Mouse (Mus musculus): ENCODE data around the gene Kremen2. TPM values are rescaled to one million over a fixed set of nuclear protein-coding genes. Genes with fewer than 3 reads are reported as not detected.
A peak's percentile ranks its signal among the peaks of the same experiment; 100 is the strongest.
"Not testable (repeated sequence)": the region's sequence is repeated elsewhere in the genome, so short reads cannot be mapped to it uniquely, and the experiment has no call there.

Kremen2 gene
- polyA plus RNA-seq, 1 experiment, result 0.65 TPM

GRCm38 (mm10) chr17:23774090-23774489 is 28.5 kb upstream of the Kremen2 start:
- Histone ChIP-seq H3K36me3 (ENCODE audit: control insufficient read depth, insufficient read depth, low read length) (no peaks in the 10 kb centered on the region), H3K27ac (ENCODE audit: insufficient read depth, low read length) (no peak overlapping the region), H3K4me1 (ENCODE audit: control insufficient read depth, insufficient read depth, insufficient read length) (peaks cover 4% of the 10 kb centered on the region; the same call in 1 of the 2 replicates), H3K27me3 (ENCODE audit: control insufficient read depth, insufficient read depth, low read length) (no peaks in the 10 kb centered on the region), H3K4me3 (ENCODE audit: extremely low read depth, insufficient read depth, insufficient read length) (no peak overlapping the region)
- DNase-seq (ENCODE audit: low read depth in 1 of 2, low spot score in 2 of 2), result peak; percentile 75 to 86
- 3% methylated on average over 12 of the region's 12 CpGs for WGBS
- TF ChIP-seq CTCF (IDR thresholded peaks at IDR 0.05; ENCODE audit: extremely low read depth, insufficient read depth, insufficient read length, insufficient replicate concordance) (peak; percentile 93), POLR2A (IDR thresholded peaks at IDR 0.05; ENCODE audit: low read depth, low read length) (no peak)

GRCm38 (mm10) chr17:23773676-23774075 is 28.0 kb upstream of the Kremen2 start:
- Histone ChIP-seq H3K27me3 (ENCODE audit: control insufficient read depth, insufficient read depth, low read length) (no peaks in the 10 kb centered on the region), H3K4me1 (ENCODE audit: control insufficient read depth, insufficient read depth, insufficient read length) (peaks cover 4% of the 10 kb centered on the region; the same call in 1 of the 2 replicates), H3K4me3 (ENCODE audit: extremely low read depth, insufficient read depth, insufficient read length) (no peak overlapping the region), H3K36me3 (ENCODE audit: control insufficient read depth, insufficient read depth, low read length) (no peaks in the 10 kb centered on the region), H3K27ac (ENCODE audit: insufficient read depth, low read length) (no peak overlapping the region)
- WGBS, result 72% methylated on average over 6 of the region's 6 CpGs
- TF ChIP-seq CTCF (IDR thresholded peaks at IDR 0.05; ENCODE audit: extremely low read depth, insufficient read depth, insufficient read length, insufficient replicate concordance) (no peak), POLR2A (IDR thresholded peaks at IDR 0.05; ENCODE audit: low read depth, low read length) (no peak)
- DNase-seq (ENCODE audit: low read depth in 1 of 2, low spot score in 2 of 2), result no peak

DNA sequence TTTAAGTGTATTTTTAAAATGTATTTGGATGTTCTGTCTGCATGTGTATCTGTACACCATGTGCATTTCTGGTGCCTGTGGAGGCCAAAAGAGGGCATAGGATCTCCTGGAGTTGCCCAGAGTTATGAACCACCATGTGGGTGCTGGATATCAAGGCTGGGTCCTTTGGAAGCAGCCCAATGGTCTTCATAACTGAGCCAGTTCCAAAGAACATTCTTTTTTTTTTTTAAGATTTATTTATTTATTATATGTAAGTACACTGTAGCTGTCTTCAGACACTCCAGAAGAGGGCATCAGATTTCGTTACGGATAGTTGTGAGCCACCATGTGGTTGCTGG is 26.6 kb upstream of the Kremen2 start:
- WGBS, result 76% methylated on average over 2 of the region's 2 CpGs
- DNase-seq (ENCODE audit: low read depth in 1 of 2, low spot score in 2 of 2); H3K4me3 ChIP-seq (ENCODE audit: extremely low read depth, insufficient read depth, insufficient read length); H3K27me3 ChIP-seq (ENCODE audit: control insufficient read depth, insufficient read depth, low read length); H3K36me3 ChIP-seq (ENCODE audit: control insufficient read depth, insufficient read depth, low read length); H3K4me1 ChIP-seq (ENCODE audit: control insufficient read depth, insufficient read depth, insufficient read length); H3K27ac ChIP-seq (ENCODE audit: insufficient read depth, low read length): not testable (repeated sequence)

- H3K36me3 ChIP-seq (ENCODE audit: control insufficient read depth, insufficient read depth, low read length), result no peaks in the 10 kb centered on the region
- peak within 1 kb of the TSS; percentile 15; the same call in 1 of the 2 replicates for H3K27ac ChIP-seq (ENCODE audit: insufficient read depth, low read length)
- H3K4me3 ChIP-seq (ENCODE audit: extremely low read depth, insufficient read depth, insufficient read length), result peak within 1 kb of the TSS; percentile 75
- H3K27me3 ChIP-seq (ENCODE audit: control insufficient read depth, insufficient read depth, low read length), result no peaks in the 10 kb centered on the region
- WGBS, result 4% methylated on average over 58 of the region's 58 CpGs
- TF ChIP-seq CTCF (IDR thresholded peaks at IDR 0.05; ENCODE audit: extremely low read depth, insufficient read depth, insufficient read length, insufficient replicate concordance) (no peak), POLR2A (IDR thresholded peaks at IDR 0.05; ENCODE audit: low read depth, low read length) (peak; percentile 67)
- peak; percentile 96 to 97 for DNase-seq (ENCODE audit: low read depth in 1 of 2, low spot score in 2 of 2)
- H3K4me1 ChIP-seq (ENCODE audit: control insufficient read depth, insufficient read depth, insufficient read length), result no peaks in the 10 kb centered on the region
These were observed 25.9 kb upstream of the Kremen2 start, which contains the start of gene Flywch1 for GRCm38 (mm10) chr17:23771284-23772218. Gene Flywch1 (minus strand): TSS chr17:23771602.

- Histone ChIP-seq H3K27ac (ENCODE audit: insufficient read depth, low read length) (peak overlapping the region; percentile 15; the same call in 1 of the 2 replicates), H3K27me3 (ENCODE audit: control insufficient read depth, insufficient read depth, low read length) (no peaks in the 10 kb centered on the region), H3K36me3 (ENCODE audit: control insufficient read depth, insufficient read depth, low read length) (no peaks in the 10 kb centered on the region), H3K4me3 (ENCODE audit: extremely low read depth, insufficient read depth, insufficient read length) (peak overlapping the region; percentile 75), H3K4me1 (ENCODE audit: control insufficient read depth, insufficient read depth, insufficient read length) (no peaks in the 10 kb centered on the region)
- TF ChIP-seq POLR2A (IDR thresholded peaks at IDR 0.05; ENCODE audit: low read depth, low read length) (no peak), CTCF (IDR thresholded peaks at IDR 0.05; ENCODE audit: extremely low read depth, insufficient read depth, insufficient read length, insufficient replicate concordance) (no peak)
- DNase-seq (ENCODE audit: low read depth in 1 of 2, low spot score in 2 of 2), result no peak
- 3% methylated on average over 19 of the region's 19 CpGs for WGBS
These were observed 25.3 kb upstream of the Kremen2 start for GRCm38 (mm10) chr17:23770896-23771283.

GRCm38 (mm10) chr17:23770493-23770892 is 24.9 kb upstream of the Kremen2 start:
- TF ChIP-seq POLR2A (IDR thresholded peaks at IDR 0.05; ENCODE audit: low read depth, low read length) (no peak), CTCF (IDR thresholded peaks at IDR 0.05; ENCODE audit: extremely low read depth, insufficient read depth, insufficient read length, insufficient replicate concordance) (no peak)
- H3K27ac ChIP-seq (ENCODE audit: insufficient read depth, low read length), result no peak overlapping the region
- WGBS, result 63% methylated on average over 2 of the region's 2 CpGs
- peak overlapping the region; percentile 75; the same call in 1 of the 2 replicates for H3K4me3 ChIP-seq (ENCODE audit: extremely low read depth, insufficient read depth, insufficient read length)
- no peaks in the 10 kb centered on the region for H3K4me1 ChIP-seq (ENCODE audit: control insufficient read depth, insufficient read depth, insufficient read length)
- no peak for DNase-seq (ENCODE audit: low read depth in 1 of 2, low spot score in 2 of 2)
- no peaks in the 10 kb centered on the region for H3K36me3 ChIP-seq (ENCODE audit: control insufficient read depth, insufficient read depth, low read length)
- no peaks in the 10 kb centered on the region for H3K27me3 ChIP-seq (ENCODE audit: control insufficient read depth, insufficient read depth, low read length)

DNA sequence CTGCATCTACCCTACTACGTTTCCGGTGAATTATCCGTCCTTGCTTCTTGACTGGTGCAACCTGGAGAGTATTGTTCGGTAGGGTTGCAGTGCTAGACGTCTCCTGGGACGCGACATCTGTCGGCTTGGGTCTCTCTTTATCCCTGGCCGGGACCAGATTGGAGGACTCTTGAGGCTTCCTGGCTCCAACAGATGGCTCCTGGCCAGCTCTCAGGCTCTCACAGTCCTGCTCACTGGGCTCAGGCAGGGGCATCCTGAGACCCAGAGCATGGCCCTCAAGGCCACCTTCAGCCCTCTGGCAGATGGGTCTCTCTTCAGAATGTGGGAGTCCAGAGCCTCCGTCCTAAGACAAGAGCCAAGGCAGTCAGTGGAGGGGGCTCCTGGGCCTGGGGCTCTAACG is 17.3 kb upstream of the Kremen2 start:
- Histone ChIP-seq H3K27ac (ENCODE audit: insufficient read depth, low read length) (no peak overlapping the region), H3K4me1 (ENCODE audit: control insufficient read depth, insufficient read depth, insufficient read length) (no peaks in the 10 kb centered on the region), H3K36me3 (ENCODE audit: control insufficient read depth, insufficient read depth, low read length) (peaks cover 2% of the 10 kb centered on the region; the same call in 1 of the 2 replicates), H3K4me3 (ENCODE audit: extremely low read depth, insufficient read depth, insufficient read length) (no peak overlapping the region), H3K27me3 (ENCODE audit: control insufficient read depth, insufficient read depth, low read length) (no peaks in the 10 kb centered on the region)
- DNase-seq (ENCODE audit: low read depth in 1 of 2, low spot score in 2 of 2), result no peak
- TF ChIP-seq POLR2A (IDR thresholded peaks at IDR 0.05; ENCODE audit: low read depth, low read length) (no peak), CTCF (IDR thresholded peaks at IDR 0.05; ENCODE audit: extremely low read depth, insufficient read depth, insufficient read length, insufficient replicate concordance) (no peak)
- 92% methylated on average over 11 of the region's 11 CpGs for WGBS

Data from spleen, adult 2 months (tissue).